Mouse (Mus musculus): ENCODE data around the gene Hist1h2ah. TPM values are rescaled to one million over a fixed set of nuclear protein-coding genes. Genes with fewer than 3 reads are reported as not detected.

Hist1h2ah gene
- total RNA-seq, 1 experiment from 2014 or later, result 989 TPM

- no peak for ATAC-seq (replicated peaks; ENCODE audit: low read depth, poor library complexity, severe bottlenecking)
These were observed 41.2 kb downstream of the Hist1h2ah start for GRCm38 (mm10) chr13:21993957-21994738.

GRCm38 (mm10) chr13:21992550-21992949 is 42.8 kb downstream of the Hist1h2ah start:
- ATAC-seq (replicated peaks; ENCODE audit: low read depth, poor library complexity, severe bottlenecking), result no peak

Other genes with a start within 250 kb of the Hist1h2ah start
- gene Hist1h2an, start 248.3 kb downstream of the Hist1h2ah start, total RNA-seq (2017), result 413 and 544 TPM in 2 replicates
- 69.7 and 70.4 TPM in 2 replicates for gene Hist1h2bp, start 248.1 kb downstream of the Hist1h2ah start, total RNA-seq (2017)
- gene Hist1h2bq, start 225.4 kb downstream of the Hist1h2ah start, total RNA-seq (2017), result 106 and 143 TPM in 2 replicates
- gene Hist1h2ao, start 225.1 kb downstream of the Hist1h2ah start, total RNA-seq (2017), result 626 and 966 TPM in 2 replicates
- gene Hist1h4m, start 223.8 kb downstream of the Hist1h2ah start, total RNA-seq (2017), result 3,201 and 5,019 TPM in 2 replicates
- 2,940 and 3,195 TPM in 2 replicates for gene Hist1h4n, start 203.4 kb downstream of the Hist1h2ah start, total RNA-seq (2017)
- gene Hist1h2ap, start 202.1 kb downstream of the Hist1h2ah start, total RNA-seq (2017), result 1,879 and 2,229 TPM in 2 replicates
- 234 and 268 TPM in 2 replicates for gene Hist1h2br, start 201.8 kb downstream of the Hist1h2ah start, total RNA-seq (2017)
- 13.1 and 13.9 TPM in 2 replicates for gene Zfp184, start 90.5 kb downstream of the Hist1h2ah start, total RNA-seq (2017)
- gene Pom121l2, start 54.4 kb downstream of the Hist1h2ah start, total RNA-seq (2017), result not detected in 2 replicates
- gene Prss16, start 25.8 kb downstream of the Hist1h2ah start, total RNA-seq (2017), result 0.73 and 5.5 TPM in 2 replicates
- 1,449 and 1,731 TPM in 2 replicates for gene Hist1h2bk, start 302 bp upstream of the Hist1h2ah start, total RNA-seq (2017)
- 106 and 144 TPM in 2 replicates for gene Hist1h4i, start 5.8 kb upstream of the Hist1h2ah start, total RNA-seq (2017)
- gene Hist1h2ag, start 7.4 kb upstream of the Hist1h2ah start, total RNA-seq (2017), result 689 and 693 TPM in 2 replicates
- 591 and 710 TPM in 2 replicates for gene Hist1h2bj, start 7.6 kb upstream of the Hist1h2ah start, total RNA-seq (2017)
- gene Vmn1r188, start 48.9 kb upstream of the Hist1h2ah start, total RNA-seq (2017), result not detected in 2 replicates
- gene Vmn1r189, start 70.3 kb upstream of the Hist1h2ah start, total RNA-seq (2017), result not detected in 2 replicates
- not detected in 2 replicates for gene Vmn1r191, start 148.4 kb upstream of the Hist1h2ah start, total RNA-seq (2017)
- gene Vmn1r192, start 155.6 kb upstream of the Hist1h2ah start, total RNA-seq (2017), result not detected in 2 replicates
- not detected in 2 replicates for gene Vmn1r193, start 187.6 kb upstream of the Hist1h2ah start, total RNA-seq (2017)
- gene Vmn1r194, start 208.6 kb upstream of the Hist1h2ah start, total RNA-seq (2017), result not detected in 2 replicates
- not detected in 2 replicates for gene Vmn1r195, start 235.0 kb upstream of the Hist1h2ah start, total RNA-seq (2017)